Mouse (Mus musculus): Measurements from ENCODE around the gene Grm1. TPM values are rescaled to one million over a fixed set of nuclear protein-coding genes. Genes with fewer than 3 reads are reported as not detected.

Gene Grm1
- polyA plus RNA-seq, 1 experiment: 1.2 TPM

- Histone ChIP-seq H3K4me3 (ENCODE audit: control insufficient read depth, insufficient read depth, low read length) (no peak overlapping the region), H3K27me3 (ENCODE audit: control insufficient read depth, insufficient read depth, low read length) (no peaks in the 10 kb centered on the region), H3K27ac (ENCODE audit: control insufficient read depth, insufficient read depth, low read length) (no peak overlapping the region), H3K4me1 (replicated peaks; ENCODE audit: control insufficient read depth, insufficient read depth, low read length) (no peaks in the 10 kb centered on the region), H3K36me3 (ENCODE audit: control insufficient read depth, insufficient read depth, low read length) (no peaks in the 10 kb centered on the region)
- DNase-seq: no peak
- no peak for TF ChIP-seq CTCF (IDR thresholded peaks at IDR 0.05; ENCODE audit: borderline replicate concordance, control insufficient read depth, extremely low read depth, insufficient read depth, low read length, poor library complexity)
- TF ChIP-seq POLR2A (IDR thresholded peaks at IDR 0.05; ENCODE audit: control insufficient read depth, extremely low read depth, insufficient read depth, low read length, poor library complexity): no peak
- WGBS: 94% methylated on average over 1 of the region's 1 CpGs
Measured at GRCm38 (mm10) chr10:10701326-10701725, 380.8 kb downstream of the Grm1 start.

GRCm38 (mm10) chr10:10700903-10701302 lies 381.3 kb downstream of the Grm1 start:
- no peak overlapping the region for H3K4me3 ChIP-seq (ENCODE audit: control insufficient read depth, insufficient read depth, low read length)
- H3K27me3 ChIP-seq (ENCODE audit: control insufficient read depth, insufficient read depth, low read length): no peaks in the 10 kb centered on the region
- no peak overlapping the region for H3K27ac ChIP-seq (ENCODE audit: control insufficient read depth, insufficient read depth, low read length)
- no peak for DNase-seq
- H3K4me1 ChIP-seq (replicated peaks; ENCODE audit: control insufficient read depth, insufficient read depth, low read length): no peaks in the 10 kb centered on the region
- H3K36me3 ChIP-seq (ENCODE audit: control insufficient read depth, insufficient read depth, low read length): no peaks in the 10 kb centered on the region
- 5% methylated on average over 1 of the region's 1 CpGs for WGBS
- TF ChIP-seq CTCF (IDR thresholded peaks at IDR 0.05; ENCODE audit: borderline replicate concordance, control insufficient read depth, extremely low read depth, insufficient read depth, low read length, poor library complexity) (no peak), POLR2A (IDR thresholded peaks at IDR 0.05; ENCODE audit: control insufficient read depth, extremely low read depth, insufficient read depth, low read length, poor library complexity) (no peak)

GRCm38 (mm10) chr10:10697497-10697896 lies 384.7 kb downstream of the Grm1 start:
- TF ChIP-seq CTCF (IDR thresholded peaks at IDR 0.05; ENCODE audit: borderline replicate concordance, control insufficient read depth, extremely low read depth, insufficient read depth, low read length, poor library complexity): no peak
- no peaks in the 10 kb centered on the region for H3K27me3 ChIP-seq (ENCODE audit: control insufficient read depth, insufficient read depth, low read length)

GRCm38 (mm10) chr10:10689668-10690223 lies 392.4 kb downstream of the Grm1 start:
- Histone ChIP-seq H3K27ac (ENCODE audit: control insufficient read depth, insufficient read depth, low read length) (no peak overlapping the region), H3K27me3 (ENCODE audit: control insufficient read depth, insufficient read depth, low read length) (no peaks in the 10 kb centered on the region), H3K4me3 (ENCODE audit: control insufficient read depth, insufficient read depth, low read length) (no peak overlapping the region), H3K4me1 (replicated peaks; ENCODE audit: control insufficient read depth, insufficient read depth, low read length) (no peaks in the 10 kb centered on the region), H3K36me3 (ENCODE audit: control insufficient read depth, insufficient read depth, low read length) (no peaks in the 10 kb centered on the region)
- WGBS: 7% methylated on average over 11 of the region's 11 CpGs
- DNase-seq: no peak
- no peak for TF ChIP-seq POLR2A (IDR thresholded peaks at IDR 0.05; ENCODE audit: control insufficient read depth, extremely low read depth, insufficient read depth, low read length, poor library complexity)
- TF ChIP-seq CTCF (IDR thresholded peaks at IDR 0.05; ENCODE audit: borderline replicate concordance, control insufficient read depth, extremely low read depth, insufficient read depth, low read length, poor library complexity): no peak

More at GRCm38 (mm10) chr10:10697497-10697896, 384.7 kb downstream of the Grm1 start:
- 92% methylated on average over 6 of the region's 6 CpGs for WGBS
- no peak overlapping the region for H3K4me3 ChIP-seq (ENCODE audit: control insufficient read depth, insufficient read depth, low read length)
- H3K36me3 ChIP-seq (ENCODE audit: control insufficient read depth, insufficient read depth, low read length): no peaks in the 10 kb centered on the region
- H3K27ac ChIP-seq (ENCODE audit: control insufficient read depth, insufficient read depth, low read length): no peak overlapping the region
- no peaks in the 10 kb centered on the region for H3K4me1 ChIP-seq (replicated peaks; ENCODE audit: control insufficient read depth, insufficient read depth, low read length)
- DNase-seq: no peak

- Histone ChIP-seq H3K36me3 (ENCODE audit: control insufficient read depth, insufficient read depth, low read length) (no peaks in the 10 kb centered on the region), H3K4me1 (replicated peaks; ENCODE audit: control insufficient read depth, insufficient read depth, low read length) (no peaks in the 10 kb centered on the region), H3K4me3 (ENCODE audit: control insufficient read depth, insufficient read depth, low read length) (no peak overlapping the region), H3K27ac (ENCODE audit: control insufficient read depth, insufficient read depth, low read length) (no peak overlapping the region), H3K27me3 (ENCODE audit: control insufficient read depth, insufficient read depth, low read length) (no peaks in the 10 kb centered on the region)
- DNase-seq: no peak
- 8% methylated on average over 35 of the region's 35 CpGs for WGBS
- TF ChIP-seq POLR2A (IDR thresholded peaks at IDR 0.05; ENCODE audit: control insufficient read depth, extremely low read depth, insufficient read depth, low read length, poor library complexity) (no peak), CTCF (IDR thresholded peaks at IDR 0.05; ENCODE audit: borderline replicate concordance, control insufficient read depth, extremely low read depth, insufficient read depth, low read length, poor library complexity) (no peak)
Measured at GRCm38 (mm10) chr10:10688907-10689667, 393.1 kb downstream of the Grm1 start.

- Histone ChIP-seq H3K27ac (ENCODE audit: control insufficient read depth, insufficient read depth, low read length) (no peak within 1 kb of the TSS), H3K36me3 (ENCODE audit: control insufficient read depth, insufficient read depth, low read length) (no peaks in the 10 kb centered on the region), H3K4me1 (replicated peaks; ENCODE audit: control insufficient read depth, insufficient read depth, low read length) (no peaks in the 10 kb centered on the region), H3K27me3 (ENCODE audit: control insufficient read depth, insufficient read depth, low read length) (no peaks in the 10 kb centered on the region), H3K4me3 (ENCODE audit: control insufficient read depth, insufficient read depth, low read length) (no peak within 1 kb of the TSS)
- no peak for TF ChIP-seq CTCF (IDR thresholded peaks at IDR 0.05; ENCODE audit: borderline replicate concordance, control insufficient read depth, extremely low read depth, insufficient read depth, low read length, poor library complexity)
- TF ChIP-seq POLR2A (IDR thresholded peaks at IDR 0.05; ENCODE audit: control insufficient read depth, extremely low read depth, insufficient read depth, low read length, poor library complexity): no peak
- 100% methylated on average over 1 of the region's 1 CpGs for WGBS
- DNase-seq: no peak
Measured at GRCm38 (mm10) chr10:10681048-10681447, 401.1 kb downstream of the Grm1 start, which contains the start of gene Gm10944. TSS of gene Gm10944 (plus strand) at chr10:10681348.
